Mouse (Mus musculus) ES-Bruce4 (cell line): ENCODE data around the gene Tmem108. TPM values are rescaled to one million over a fixed set of nuclear protein-coding genes. Genes with fewer than 3 reads are reported as not detected.

Experiments used
- H3K27ac ChIP-seq: 2 replicates; pipeline ENCODE4 v1.5.1; 2012; ENCODE audit warnings: low read length, inconsistent platforms; ENCODE audit not compliant: insufficient read depth
- H3K27me3 ChIP-seq: 2 replicates; pipeline ENCODE4 v1.6.1; 2012; ENCODE audit warnings: mild to moderate bottlenecking, low read length, inconsistent platforms; ENCODE audit not compliant: control insufficient read depth, poor library complexity, insufficient read depth, severe bottlenecking
- H3K36me3 ChIP-seq: 2 replicates; pipeline ENCODE4 v1.6.1; 2012; ENCODE audit warnings: inconsistent platforms, mild to moderate bottlenecking, low read length, moderate library complexity; ENCODE audit not compliant: control insufficient read depth, poor library complexity, insufficient read depth, severe bottlenecking
- H3K4me1 ChIP-seq: one replicate; pipeline ENCODE4 v1.8.1; 2011; ENCODE audit warnings: low read length; ENCODE audit not compliant: control insufficient read depth, insufficient read depth
- H3K4me3 ChIP-seq: 2 replicates; pipeline ENCODE4 v1.5.1; 2011; ENCODE audit warnings: low read depth, mild to moderate bottlenecking, low read length
- H3K9ac ChIP-seq: 2 replicates; pipeline ENCODE4 v1.6.1; 2012; ENCODE audit warnings: low read depth, mild to moderate bottlenecking, inconsistent platforms; ENCODE audit not compliant: poor library complexity, severe bottlenecking
- H3K9me3 ChIP-seq: replicated peaks from 2 replicates; pipeline ENCODE4 v1.6.1; 2012; ENCODE audit warnings: mild to moderate bottlenecking, low read length, inconsistent platforms; ENCODE audit not compliant: control insufficient read depth, poor library complexity, insufficient read depth, severe bottlenecking
- CTCF ChIP-seq: IDR thresholded peaks from one replicate; pipeline ENCODE4 v1.8.1; 2011; ENCODE audit warnings: low read depth, low read length
- EP300 ChIP-seq: IDR thresholded peaks from 2 replicates; pipeline ENCODE4 v1.6.1; 2011; ENCODE audit warnings: low read depth, low read length; ENCODE audit not compliant: insufficient read depth
- POLR2A ChIP-seq: IDR thresholded peaks from one replicate; pipeline ENCODE4 v1.8.1; 2011; ENCODE audit warnings: low read length; ENCODE audit not compliant: insufficient read depth
- polyA plus RNA-seq: library from polyadenylated mRNA; stranded (reverse); fragments of >200 nt; gene quantifications from 2 replicates; pipeline ENCODE4 v1.2.4, GENCODE M21; 2011; ENCODE audit warnings: low read depth; ENCODE audit not compliant: missing spikeins, insufficient read depth, insufficient read length

Tmem108 gene
- polyA plus RNA-seq, 1 experiment, result 2.1 TPM

GRCm38 (mm10) chr9:103504646-103505045 is 257.0 kb downstream of the Tmem108 start:
- Histone ChIP-seq H3K9me3 (no peaks in the 10 kb centered on the region), H3K4me3 (no peak overlapping the region), H3K9ac (no peak overlapping the region), H3K27ac (no peak overlapping the region), H3K27me3 (no peaks in the 10 kb centered on the region), H3K36me3 (no peaks in the 10 kb centered on the region), H3K4me1 (peaks cover 5% of the 10 kb centered on the region)
- TF ChIP-seq EP300 (0 out of 2 replicates have a peak, but pooled peaks have one; percentile 52), POLR2A (no peak)

- H3K36me3 ChIP-seq, result no peaks in the 10 kb centered on the region
- peaks cover 5% of the 10 kb centered on the region for H3K4me1 ChIP-seq
- H3K9ac ChIP-seq, result no peak overlapping the region
- H3K27ac ChIP-seq, result no peak overlapping the region
- TF ChIP-seq EP300 (peak; percentile 83), POLR2A (no peak), CTCF (no peak)
- H3K4me3 ChIP-seq, result no peak overlapping the region
- H3K27me3 ChIP-seq, result no peaks in the 10 kb centered on the region
- H3K9me3 ChIP-seq, result no peaks in the 10 kb centered on the region
These were observed 257.9 kb downstream of the Tmem108 start for GRCm38 (mm10) chr9:103503586-103504298.

- no peak overlapping the region for H3K9ac ChIP-seq
- no peak for TF ChIP-seq POLR2A
- H3K4me1 ChIP-seq, result peaks cover 5% of the 10 kb centered on the region
These were observed 259.0 kb downstream of the Tmem108 start for GRCm38 (mm10) chr9:103502655-103503054.

DNA sequence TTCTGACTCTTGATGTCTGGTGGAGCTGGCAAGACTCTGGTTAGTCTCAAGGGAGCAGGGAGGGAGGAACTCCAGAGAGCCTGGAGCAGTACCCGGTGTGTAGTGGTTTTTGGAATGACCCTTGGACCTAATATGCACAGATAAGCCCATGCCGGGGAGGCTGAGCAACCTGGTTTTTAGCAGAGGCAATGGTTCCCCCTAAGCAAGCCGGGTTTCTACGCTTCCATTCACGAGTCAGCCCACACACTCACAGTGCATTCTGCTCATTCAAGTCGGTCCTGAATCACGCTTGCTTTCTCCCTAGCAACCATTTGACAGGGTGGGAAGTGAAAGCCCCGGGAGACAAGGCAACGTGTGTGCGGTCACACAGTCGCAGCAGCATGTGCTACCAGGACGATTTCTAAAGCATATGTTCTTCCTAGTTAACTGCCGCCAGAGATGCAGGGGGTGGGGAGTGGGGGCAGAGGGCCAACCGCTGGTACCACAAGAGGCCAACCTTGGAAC is 259.7 kb downstream of the Tmem108 start:
- H3K9me3 ChIP-seq, result no peaks in the 10 kb centered on the region
- no peaks in the 10 kb centered on the region for H3K27me3 ChIP-seq
- no peak for TF ChIP-seq EP300
- no peak for TF ChIP-seq CTCF
- no peak for TF ChIP-seq POLR2A
- no peaks in the 10 kb centered on the region for H3K36me3 ChIP-seq
- H3K9ac ChIP-seq, result no peak overlapping the region
- H3K4me1 ChIP-seq, result peaks cover 5% of the 10 kb centered on the region
- no peak overlapping the region for H3K4me3 ChIP-seq
- no peak overlapping the region for H3K27ac ChIP-seq

More at GRCm38 (mm10) chr9:103502655-103503054, 259.0 kb downstream of the Tmem108 start:
- no peak overlapping the region for H3K27ac ChIP-seq
- no peaks in the 10 kb centered on the region for H3K9me3 ChIP-seq
- H3K27me3 ChIP-seq, result no peaks in the 10 kb centered on the region
- no peaks in the 10 kb centered on the region for H3K36me3 ChIP-seq
- H3K4me3 ChIP-seq, result no peak overlapping the region

- H3K27me3 ChIP-seq, result no peaks in the 10 kb centered on the region
- no peak overlapping the region for H3K27ac ChIP-seq
- no peak overlapping the region for H3K4me3 ChIP-seq
- no peak overlapping the region for H3K9ac ChIP-seq
- no peaks in the 10 kb centered on the region for H3K9me3 ChIP-seq
- TF ChIP-seq CTCF (no peak), POLR2A (no peak), EP300 (no peak)
- no peaks in the 10 kb centered on the region for H3K4me1 ChIP-seq
- no peaks in the 10 kb centered on the region for H3K36me3 ChIP-seq
These were observed 262.3 kb downstream of the Tmem108 start for GRCm38 (mm10) chr9:103499366-103499765.

DNA sequence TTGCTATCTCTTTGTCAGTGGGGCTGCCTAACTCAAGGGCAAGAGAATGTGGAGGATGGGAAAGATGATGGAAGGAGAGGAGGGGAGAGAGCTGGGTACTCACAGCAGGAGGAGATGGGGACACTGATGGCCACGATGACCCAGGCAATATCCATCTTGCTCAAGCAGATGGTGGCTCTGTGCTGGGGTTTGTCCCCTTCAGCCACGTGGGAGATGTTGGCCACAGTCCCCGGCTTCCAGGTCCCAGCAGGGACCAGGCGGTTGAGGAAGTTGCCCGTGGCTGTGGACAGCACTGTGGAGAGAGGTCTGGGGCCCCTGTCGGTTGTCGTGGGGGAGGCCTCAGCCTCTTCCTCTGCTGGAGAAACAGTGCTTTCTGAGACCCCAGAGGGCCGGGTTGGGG is 262.9 kb downstream of the Tmem108 start:
- no peak overlapping the region for H3K27ac ChIP-seq

More for the DNA sequence above, 262.9 kb downstream of the Tmem108 start:
- Histone ChIP-seq H3K4me3 (no peak overlapping the region), H3K27me3 (no peaks in the 10 kb centered on the region), H3K36me3 (no peaks in the 10 kb centered on the region), H3K9ac (no peak overlapping the region), H3K4me1 (no peaks in the 10 kb centered on the region), H3K9me3 (no peaks in the 10 kb centered on the region)
- TF ChIP-seq CTCF (no peak), POLR2A (no peak), EP300 (no peak)
